Comparison of ENCODE assay signal across 17 mouse cellular contexts in genomic region chr19:60145242-60145641, GRCm38 (mm10).
DNase-seq lines count a peak whose midpoint lies in the region; ATAC-seq and TF ChIP-seq lines count a peak whose summit lies in the region.
"Had no signal": no experiment of that assay in that cellular context is flagged by ENCODE, and none has a peak within 500 bp of the region (broad histone marks: within the 10 kb centered on the region; RNA-seq: fewer than 3 reads in every experiment).

No protein-coding gene starts in this region.

- TF ChIP-seq CTCF in forebrain, postnatal 0 days (IDR thresholded peaks at IDR 0.05; ENCODE audit: low read depth): no peak

- WGBS in forebrain, embryonic 10.5 days: 63% methylated on average over 5 of the region's 5 CpGs
- WGBS in forebrain, postnatal 0 days: 54% methylated on average over 5 of the region's 5 CpGs
- 85% methylated on average over 5 of the region's 5 CpGs for WGBS in limb, embryonic 12.5 days
- 84% methylated on average over 5 of the region's 5 CpGs for WGBS in limb, embryonic 10.5 days
- WGBS in embryonic facial prominence, embryonic 15.5 days: 73% methylated on average over 5 of the region's 5 CpGs
- WGBS in limb, embryonic 13.5 days: 85% methylated on average over 5 of the region's 5 CpGs

- H3K27me3 ChIP-seq in forebrain, embryonic 10.5 days (ENCODE audit: poor library complexity, severe bottlenecking): peaks cover 84% of the 10 kb centered on the region
- H3K27me3 ChIP-seq in forebrain, postnatal 0 days (ENCODE audit: insufficient read depth, low read length): peaks cover 46% of the 10 kb centered on the region
- peaks cover 62% of the 10 kb centered on the region for H3K27me3 ChIP-seq in limb, embryonic 12.5 days
- H3K27me3 ChIP-seq in limb, embryonic 10.5 days (ENCODE audit: low read depth, poor library complexity, severe bottlenecking): peaks cover 83% of the 10 kb centered on the region
- peaks cover 30% of the 10 kb centered on the region for H3K27me3 ChIP-seq in embryonic facial prominence, embryonic 15.5 days
- H3K27me3 ChIP-seq in limb, embryonic 13.5 days: peaks cover 79% of the 10 kb centered on the region

- H3K4me3 ChIP-seq in forebrain, embryonic 10.5 days: peak overlapping the region; percentile 57
- no peak overlapping the region for H3K4me3 ChIP-seq in forebrain, postnatal 0 days (ENCODE audit: low read depth, low read length)
- peak overlapping the region; percentile 34 for H3K4me3 ChIP-seq in limb, embryonic 12.5 days (replicated peaks)
- H3K4me3 ChIP-seq in limb, embryonic 10.5 days: no peak overlapping the region
- peak overlapping the region; percentile 43 for H3K4me3 ChIP-seq in embryonic facial prominence, embryonic 15.5 days (replicated peaks)
- H3K4me3 ChIP-seq in limb, embryonic 13.5 days: peak overlapping the region; percentile 42
- H3K4me3 ChIP-seq: lung, embryonic 15.5 days had no signal

- peak overlapping the region; percentile 88 for H3K27ac ChIP-seq in forebrain, embryonic 10.5 days
- no peak overlapping the region for H3K27ac ChIP-seq in forebrain, postnatal 0 days (ENCODE audit: low read depth, low read length)
- no peak overlapping the region for H3K27ac ChIP-seq in limb, embryonic 12.5 days
- H3K27ac ChIP-seq in limb, embryonic 10.5 days: no peak overlapping the region
- no peak overlapping the region for H3K27ac ChIP-seq in embryonic facial prominence, embryonic 15.5 days (replicated peaks)
- H3K27ac ChIP-seq in limb, embryonic 13.5 days: no peak overlapping the region
- H3K27ac ChIP-seq: hindbrain, embryonic 10.5 days; liver, embryonic 13.5 days; lung, embryonic 15.5 days; macrophage had no signal

- no peak overlapping the region; the same call in 1 of the 2 replicates for H3K4me2 ChIP-seq in forebrain, postnatal 0 days (ENCODE audit: low read depth)
- peak overlapping the region; percentile 57 for H3K4me2 ChIP-seq in limb, embryonic 12.5 days
- H3K4me2 ChIP-seq in embryonic facial prominence, embryonic 15.5 days (replicated peaks): peak overlapping the region; percentile 45
- H3K4me2 ChIP-seq in limb, embryonic 13.5 days (replicated peaks): peak overlapping the region; percentile 59

- DNase-seq in forebrain, embryonic 10.5 days (ENCODE audit: extremely low spot score, low spot score): no peak
- DNase-seq in forebrain, postnatal 0 days: no peak
- no peak for DNase-seq in limb, embryonic 10.5 days (ENCODE audit: low spot score)
- no peak for DNase-seq in layer of hippocampus, postnatal 36 days
- no peak for DNase-seq in right cerebral cortex, postnatal 25 days
- DNase-seq: cerebellum, adult 18-20 months; kidney, adult 2 months; layer of hippocampus, adult 9-11 months; liver, embryonic 13.5 days; right cerebral cortex, adult 18-20 months; thymus, adult 18-20 months had no signal

- H3K9me3 ChIP-seq in forebrain, embryonic 10.5 days: no peaks in the 10 kb centered on the region
- no peaks in the 10 kb centered on the region for H3K9me3 ChIP-seq in forebrain, postnatal 0 days (ENCODE audit: low read length)
- no peaks in the 10 kb centered on the region for H3K9me3 ChIP-seq in limb, embryonic 12.5 days
- no peaks in the 10 kb centered on the region for H3K9me3 ChIP-seq in limb, embryonic 10.5 days (replicated peaks)
- H3K9me3 ChIP-seq in embryonic facial prominence, embryonic 15.5 days (replicated peaks): no peaks in the 10 kb centered on the region
- H3K9me3 ChIP-seq in limb, embryonic 13.5 days: no peaks in the 10 kb centered on the region
- H3K9me3 ChIP-seq: hindbrain, embryonic 10.5 days; liver, embryonic 13.5 days; lung, embryonic 15.5 days had no signal

- H3K36me3 ChIP-seq in forebrain, embryonic 10.5 days (replicated peaks): no peaks in the 10 kb centered on the region; the same call in 1 of the 2 replicates
- no peaks in the 10 kb centered on the region for H3K36me3 ChIP-seq in forebrain, postnatal 0 days (ENCODE audit: insufficient read depth)
- H3K36me3 ChIP-seq in limb, embryonic 12.5 days: no peaks in the 10 kb centered on the region
- H3K36me3 ChIP-seq in limb, embryonic 10.5 days: no peaks in the 10 kb centered on the region
- no peaks in the 10 kb centered on the region for H3K36me3 ChIP-seq in embryonic facial prominence, embryonic 15.5 days
- no peaks in the 10 kb centered on the region for H3K36me3 ChIP-seq in limb, embryonic 13.5 days
- H3K36me3 ChIP-seq: hindbrain, embryonic 10.5 days; liver, embryonic 13.5 days; lung, embryonic 15.5 days had no signal

- no peak overlapping the region for H3K9ac ChIP-seq in forebrain, postnatal 0 days
- no peak overlapping the region for H3K9ac ChIP-seq in limb, embryonic 12.5 days (replicated peaks)
- H3K9ac ChIP-seq in embryonic facial prominence, embryonic 15.5 days: no peak overlapping the region
- H3K9ac ChIP-seq in limb, embryonic 13.5 days: peak overlapping the region; percentile 43; the same call in 1 of the 2 replicates
- H3K9ac ChIP-seq: liver, embryonic 13.5 days; lung, embryonic 15.5 days had no signal

- peaks cover 77% of the 10 kb centered on the region for H3K4me1 ChIP-seq in forebrain, embryonic 10.5 days
- no peaks in the 10 kb centered on the region for H3K4me1 ChIP-seq in forebrain, postnatal 0 days (ENCODE audit: insufficient read depth)
- peaks cover 29% of the 10 kb centered on the region for H3K4me1 ChIP-seq in limb, embryonic 12.5 days (replicated peaks)
- peaks cover 51% of the 10 kb centered on the region for H3K4me1 ChIP-seq in limb, embryonic 10.5 days
- peaks cover 16% of the 10 kb centered on the region for H3K4me1 ChIP-seq in embryonic facial prominence, embryonic 15.5 days
- peaks cover 24% of the 10 kb centered on the region for H3K4me1 ChIP-seq in limb, embryonic 13.5 days
- H3K4me1 ChIP-seq: liver, embryonic 13.5 days; lung, embryonic 15.5 days had no signal

- ATAC-seq in forebrain, postnatal 0 days: no peak
- ATAC-seq in limb, embryonic 12.5 days (ENCODE audit: insufficient number of reproducible peaks, insufficient read depth, low FRiP score, low TSS enrichment, low read depth): no peak
- ATAC-seq in embryonic facial prominence, embryonic 15.5 days (ENCODE audit: insufficient number of reproducible peaks, low FRiP score, low TSS enrichment, low read depth): no peak
- no peak for ATAC-seq in limb, embryonic 13.5 days (ENCODE audit: low FRiP score, low read depth)

Comparison
In these comparisons a context has a peak if more than half of its experiments do, and no peak if none do; other contexts are left out.
1. H3K4me3 ChIP-seq: peak in forebrain, embryonic 10.5 days (single experiment), limb, embryonic 12.5 days (single experiment), embryonic facial prominence, embryonic 15.5 days (single experiment) and limb, embryonic 13.5 days (single experiment); none in forebrain, postnatal 0 days (single experiment) and limb, embryonic 10.5 days (single experiment).